Mouse (Mus musculus) c-Kit-positive CD71-positive TER-119-negative erythroid progenitor cells, embryonic 14.5 days (primary cell): ENCODE measurements around the gene Crlf1.

Source experiments
- DNase-seq: peaks from one replicate; pipeline ENCODE4 v3.0.0-alpha.2; 2013; ENCODE audit warnings: low read depth

Gene Crlf1

DNA sequence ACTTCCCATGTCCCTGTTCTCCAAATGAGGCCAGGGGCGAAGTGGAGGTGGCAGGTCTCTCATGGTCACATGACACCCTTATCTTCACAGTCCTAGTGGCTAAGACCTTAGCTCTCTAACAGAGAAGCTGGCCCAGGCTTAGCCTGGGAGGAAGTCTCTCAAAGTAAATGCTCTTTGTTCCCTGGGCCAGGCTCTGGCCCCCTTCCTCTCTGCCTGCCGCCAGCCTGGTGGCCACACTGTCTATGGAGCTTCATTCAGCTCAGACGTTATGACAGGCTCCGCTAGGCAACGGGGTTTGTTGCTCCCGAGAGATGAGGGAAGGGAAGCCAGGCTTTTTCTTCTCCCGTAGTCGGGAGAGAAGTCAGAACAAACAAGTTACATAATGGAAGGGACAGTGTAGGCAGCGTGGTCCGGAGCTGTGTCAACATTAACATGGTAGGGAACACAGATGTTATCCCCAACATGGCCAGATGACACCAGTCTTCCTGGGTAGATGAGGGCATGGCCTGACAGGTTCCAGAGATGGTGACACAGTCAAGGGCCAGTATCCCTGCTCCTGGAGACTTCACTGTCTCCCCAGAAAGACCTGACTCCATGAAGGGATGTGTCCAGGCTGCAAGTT, 23.6 kb upstream of the Crlf1 start:
- DNase-seq, result no peak

DNA sequence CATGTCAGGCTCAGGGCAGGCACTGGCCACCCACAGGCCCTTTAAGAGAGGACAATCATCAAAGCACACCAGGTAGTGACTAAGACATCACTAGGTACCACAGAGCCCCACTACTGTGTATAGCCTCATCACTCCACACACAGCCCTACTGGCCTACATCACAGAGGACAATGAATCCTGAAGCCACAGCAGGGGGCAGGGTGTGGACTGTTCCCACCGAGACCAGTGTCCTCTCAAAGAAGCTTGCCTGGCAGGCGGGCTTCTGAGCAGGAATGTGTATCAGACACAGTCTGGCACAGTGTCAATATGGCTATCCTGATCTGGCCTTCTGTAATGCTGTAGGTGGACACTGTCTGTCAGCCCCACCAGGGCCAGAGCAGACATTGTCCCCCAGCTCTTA, 23.0 kb upstream of the Crlf1 start:
- no peak for DNase-seq

DNA sequence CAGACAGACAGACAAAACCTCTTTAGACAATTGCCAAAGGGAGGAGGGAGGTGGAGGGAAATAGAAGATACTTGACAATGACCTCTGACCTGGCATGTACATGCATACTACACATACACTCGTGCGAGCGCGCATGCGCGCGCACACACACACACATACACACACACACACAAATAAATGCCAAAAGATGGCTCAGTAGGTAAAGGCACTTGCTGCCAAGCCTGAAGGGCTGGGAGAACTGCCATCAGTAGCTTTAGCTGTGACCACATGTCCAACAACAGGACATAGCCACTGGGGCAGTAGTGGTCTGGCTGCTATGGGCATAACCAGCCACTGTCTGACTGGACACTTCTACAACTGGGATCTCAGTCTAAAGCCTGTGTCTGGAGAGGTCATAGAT, 21.1 kb upstream of the Crlf1 start:
- no peak for DNase-seq

DNA sequence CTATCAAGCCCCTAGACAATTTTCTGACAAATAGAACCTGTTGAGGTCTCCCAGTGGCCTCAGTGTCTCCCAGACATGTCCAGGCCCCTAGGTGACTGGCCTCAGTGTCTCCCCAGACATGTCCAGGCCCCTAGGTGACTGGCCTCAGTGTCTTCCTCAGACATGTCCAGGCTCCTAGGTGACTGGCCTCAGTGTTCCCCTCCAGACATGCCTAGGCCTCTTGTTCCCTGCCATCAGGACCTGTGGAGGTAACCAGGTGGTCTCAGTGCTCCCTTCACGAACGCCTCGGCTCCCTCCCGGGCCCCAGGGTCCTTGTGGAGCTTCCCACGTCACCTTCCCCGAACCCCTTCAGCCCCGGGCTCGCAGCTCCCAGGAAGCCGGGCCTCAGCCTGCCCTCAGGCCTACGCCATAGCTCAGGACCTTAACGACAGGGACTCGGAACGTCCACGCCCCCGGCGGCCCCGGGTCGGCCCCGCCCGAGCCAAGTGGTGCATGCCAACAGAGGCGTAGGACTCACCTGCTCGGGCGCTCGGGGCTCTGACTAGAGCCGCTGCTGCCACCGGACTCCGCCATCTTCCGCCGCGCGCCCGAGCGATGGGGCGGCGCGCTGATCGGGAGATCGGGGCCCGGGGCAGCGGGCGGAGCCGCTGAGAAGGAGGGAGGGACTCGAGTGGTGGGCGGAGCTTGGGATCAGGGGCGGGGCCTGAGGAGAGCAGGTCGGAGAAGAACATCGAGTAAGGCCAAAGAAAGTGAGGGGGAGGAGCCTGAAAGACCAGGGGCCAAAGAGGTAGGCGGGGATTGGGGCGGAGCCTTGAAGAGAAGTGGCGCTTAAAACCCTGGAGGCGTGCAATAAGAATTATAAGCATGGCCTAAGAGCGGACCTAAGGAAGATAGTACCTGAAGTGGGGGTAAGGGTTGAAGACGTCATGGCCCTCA, 16.4 kb upstream of the Crlf1 start, which contains the start of gene Klhl26:
Gene Klhl26 (minus strand): TSS at position 636 of the 936 bp plus-strand sequence.
- peak; percentile 99 for DNase-seq

DNA sequence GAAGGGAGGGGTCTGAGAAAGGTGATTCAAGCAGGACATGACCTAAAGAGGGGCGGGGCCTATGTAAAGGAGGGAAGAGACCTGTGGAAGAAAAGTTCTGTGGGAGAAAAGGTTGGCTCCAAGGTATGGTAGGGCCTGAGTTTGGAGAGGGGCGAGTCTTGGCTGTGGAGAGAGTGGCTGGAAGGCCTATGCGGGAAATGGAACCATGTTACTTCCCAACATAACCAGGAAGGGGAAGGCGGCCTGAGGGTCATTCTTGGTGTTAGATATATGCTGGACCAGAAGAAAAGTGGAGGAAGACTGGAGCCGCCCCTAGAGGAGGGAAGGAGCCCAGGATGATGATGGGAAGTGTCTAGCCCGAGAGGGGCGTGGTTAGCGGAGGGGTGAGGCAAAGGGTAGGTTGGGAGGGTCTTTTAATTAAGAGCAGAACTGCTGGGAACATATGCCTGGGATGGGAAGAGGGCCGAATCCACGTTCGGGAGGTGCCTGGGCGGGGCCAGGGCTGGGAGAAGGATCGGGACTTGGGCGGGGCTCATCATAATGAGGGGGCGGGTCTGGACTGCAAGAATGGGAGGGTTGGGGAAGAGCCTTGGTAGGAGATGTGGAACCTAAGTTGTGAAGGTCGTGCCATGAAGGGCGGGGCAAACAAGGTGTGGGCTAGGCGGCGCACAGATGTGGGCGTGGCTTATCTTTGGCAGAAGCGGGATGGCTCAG, 15.5 kb upstream of the Crlf1 start:
- DNase-seq, result peak; percentile 73

DNA sequence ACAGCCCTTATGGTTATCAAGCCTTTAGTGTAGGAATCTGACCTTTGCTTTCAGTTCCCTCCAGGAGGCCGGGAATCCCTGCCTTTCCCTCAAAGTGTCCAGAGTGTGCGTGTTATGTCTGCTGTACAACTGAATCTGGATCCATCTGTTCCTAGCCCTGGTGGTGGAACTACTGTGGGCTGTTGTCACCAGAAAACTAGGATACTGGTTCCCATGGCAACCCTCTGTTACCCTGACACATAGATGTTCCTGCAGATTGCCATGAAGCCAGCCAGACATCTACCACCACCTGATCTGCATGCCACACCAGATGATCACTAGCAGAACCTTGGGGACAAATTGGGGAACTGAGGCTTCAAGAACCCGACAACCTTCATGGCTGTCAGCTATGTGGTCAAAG, 11.1 kb upstream of the Crlf1 start:
- no peak for DNase-seq

DNA sequence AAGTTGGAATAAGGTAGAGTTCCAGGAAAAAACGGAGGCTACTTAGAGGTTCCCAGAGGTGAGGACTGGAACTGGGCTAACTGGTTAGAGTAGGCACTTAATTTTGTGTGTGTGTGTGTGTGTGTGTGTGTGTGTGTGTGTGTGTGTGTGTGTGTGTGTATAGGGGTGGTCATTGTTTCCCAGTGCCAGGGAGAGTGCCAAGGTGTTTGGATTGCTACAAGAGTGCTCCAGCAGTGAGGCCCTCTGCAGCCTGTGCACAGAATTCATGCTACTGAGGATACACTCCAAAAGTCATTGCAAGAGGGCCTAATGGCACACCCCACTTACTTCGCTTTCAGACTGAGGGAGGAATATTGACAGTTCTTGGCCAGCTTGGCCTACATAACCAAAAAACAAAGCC, 10.0 kb upstream of the Crlf1 start:
- no peak for DNase-seq

DNA sequence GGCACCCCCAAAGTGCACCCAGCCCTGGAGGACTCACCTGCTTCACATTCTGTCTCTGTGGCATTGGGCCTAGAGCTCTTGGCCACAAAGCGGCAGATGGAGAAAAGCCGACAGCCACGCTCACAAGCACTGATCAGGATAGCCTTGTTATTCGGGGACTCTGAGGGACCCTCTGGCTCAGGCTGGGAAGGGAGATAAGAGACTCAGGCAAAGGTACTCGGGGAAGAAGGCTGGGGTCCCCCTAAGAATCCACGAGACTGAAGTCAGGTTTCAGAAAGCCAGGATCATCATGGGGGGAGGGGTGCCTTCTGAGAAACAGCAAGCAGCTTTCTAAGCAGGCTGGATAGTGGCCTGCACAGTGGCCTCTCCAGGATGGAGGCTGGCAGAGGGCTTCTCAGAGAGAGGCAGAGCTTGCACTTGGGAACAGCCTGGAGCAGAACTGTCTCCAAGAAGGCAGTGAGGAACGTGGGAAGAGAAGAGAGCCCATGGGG, 6.7 kb upstream of the Crlf1 start:
- no peak for DNase-seq

DNA sequence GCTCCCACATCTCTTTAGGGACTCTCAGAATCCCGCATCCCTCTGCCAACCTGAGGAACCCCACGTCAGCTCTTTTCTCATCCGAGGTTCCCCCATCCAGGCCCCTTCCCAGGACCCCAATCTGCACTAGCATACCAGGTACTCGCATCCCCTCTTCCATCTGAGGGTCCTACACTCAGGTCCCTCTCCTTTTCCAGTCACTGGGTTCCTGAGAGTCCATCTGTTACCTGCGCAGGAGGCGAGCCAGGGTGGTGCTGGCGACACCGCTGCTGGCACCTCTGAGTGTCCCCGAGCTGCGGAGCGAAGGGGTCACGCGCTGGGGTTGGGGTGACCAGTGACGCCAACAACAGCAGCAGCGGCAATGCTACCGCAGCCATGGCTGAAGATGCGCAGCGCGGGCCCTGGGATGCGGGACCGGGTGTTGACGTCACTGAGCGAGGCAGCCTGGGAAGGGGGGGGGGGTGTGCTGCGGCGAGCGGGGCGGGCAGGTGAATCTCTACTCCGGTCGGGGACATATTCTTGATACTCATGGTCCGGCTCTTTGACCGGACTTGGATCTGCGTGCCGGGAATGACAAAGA, 5.9 kb upstream of the Crlf1 start, which contains the start of gene Tmem59l:
Gene Tmem59l (minus strand): TSS at position 418 of the 580 bp plus-strand sequence.
- no peak for DNase-seq

DNA sequence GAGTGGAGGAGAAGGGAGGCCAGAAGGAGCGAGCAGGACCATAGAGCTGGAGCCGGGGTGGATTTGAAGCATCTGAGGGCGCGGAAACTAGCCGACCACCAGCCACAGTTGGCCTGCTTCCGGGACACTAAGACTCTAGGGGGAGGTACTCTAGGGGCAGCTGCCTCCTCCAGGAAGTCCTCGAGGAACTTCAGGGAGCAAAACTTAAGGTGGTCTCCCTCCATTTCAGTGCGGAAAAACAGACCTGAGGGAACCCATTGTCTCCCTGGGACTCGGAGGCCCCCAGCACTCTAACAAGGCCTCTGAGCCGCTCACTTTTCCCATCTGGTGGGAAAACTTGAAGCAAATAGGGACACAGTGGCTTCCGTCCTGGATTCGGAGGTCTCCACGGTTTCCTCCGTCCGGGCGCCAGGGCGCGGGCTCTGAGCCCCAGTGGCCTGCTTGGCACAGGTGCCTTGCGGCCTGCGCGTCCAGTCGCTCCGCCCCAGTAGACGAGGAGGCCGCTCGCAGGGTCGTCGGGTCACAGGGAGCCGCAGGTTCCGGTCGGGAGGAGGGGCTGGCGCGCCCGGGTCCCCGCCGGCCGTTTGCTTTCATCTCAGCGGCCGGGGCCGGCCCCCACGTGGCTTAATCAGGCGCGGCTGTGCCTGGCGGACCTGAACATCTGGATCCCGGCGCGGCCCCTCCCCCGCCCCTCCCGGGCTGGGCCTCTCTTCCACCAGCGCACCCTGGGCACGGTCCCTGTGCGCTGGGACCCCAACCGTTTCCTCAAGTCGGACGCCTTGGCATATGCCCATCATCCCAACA, 4.8 kb upstream of the Crlf1 start:
- no peak for DNase-seq

DNA sequence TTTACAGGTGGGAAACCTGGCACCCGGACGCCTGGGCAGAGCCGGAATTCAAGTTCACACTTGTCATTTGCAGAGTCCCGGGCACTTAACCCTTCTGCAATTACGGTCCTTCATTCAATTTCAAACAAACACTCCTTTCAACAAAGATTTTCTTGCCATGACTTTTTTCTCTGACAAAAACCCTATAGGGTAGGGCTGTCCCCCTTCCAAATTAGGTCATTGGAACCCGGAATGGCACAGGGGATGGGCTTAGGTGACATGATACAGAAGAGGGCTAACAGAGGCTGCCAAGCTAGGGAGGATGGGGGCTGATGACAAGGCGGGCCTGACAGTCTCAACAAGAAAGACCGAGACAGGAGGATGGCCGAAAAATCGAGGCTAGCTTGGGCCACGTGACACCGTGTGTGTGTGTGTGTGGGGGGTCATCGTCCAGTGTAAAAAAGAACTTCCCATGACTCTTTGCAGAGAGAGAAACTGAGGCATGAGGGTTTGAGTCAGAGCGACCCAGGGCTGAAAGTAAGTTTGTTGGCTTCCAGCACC, 4.0 kb upstream of the Crlf1 start:
- no peak for DNase-seq

DNA sequence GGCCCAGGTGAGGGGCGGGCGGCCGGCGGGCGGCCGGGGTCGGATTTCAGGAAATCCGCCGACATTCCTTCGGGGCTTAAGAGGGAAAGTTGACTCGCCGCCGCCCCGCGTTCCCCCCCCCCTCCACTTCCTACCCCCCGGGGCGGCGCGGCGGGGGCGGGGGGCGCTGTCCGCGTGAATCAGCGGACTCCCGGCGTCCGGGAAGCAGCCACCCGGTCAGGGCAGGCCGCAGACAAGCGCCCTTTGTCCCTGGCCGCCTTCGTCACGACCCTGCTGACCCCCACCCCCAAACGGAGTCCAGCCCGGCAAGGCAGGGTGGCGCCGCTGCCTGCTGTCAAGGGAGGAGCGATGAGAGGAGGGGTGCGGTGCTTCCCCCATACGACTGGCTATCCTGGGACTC, 3.4 kb upstream of the Crlf1 start:
- no peak for DNase-seq

DNA sequence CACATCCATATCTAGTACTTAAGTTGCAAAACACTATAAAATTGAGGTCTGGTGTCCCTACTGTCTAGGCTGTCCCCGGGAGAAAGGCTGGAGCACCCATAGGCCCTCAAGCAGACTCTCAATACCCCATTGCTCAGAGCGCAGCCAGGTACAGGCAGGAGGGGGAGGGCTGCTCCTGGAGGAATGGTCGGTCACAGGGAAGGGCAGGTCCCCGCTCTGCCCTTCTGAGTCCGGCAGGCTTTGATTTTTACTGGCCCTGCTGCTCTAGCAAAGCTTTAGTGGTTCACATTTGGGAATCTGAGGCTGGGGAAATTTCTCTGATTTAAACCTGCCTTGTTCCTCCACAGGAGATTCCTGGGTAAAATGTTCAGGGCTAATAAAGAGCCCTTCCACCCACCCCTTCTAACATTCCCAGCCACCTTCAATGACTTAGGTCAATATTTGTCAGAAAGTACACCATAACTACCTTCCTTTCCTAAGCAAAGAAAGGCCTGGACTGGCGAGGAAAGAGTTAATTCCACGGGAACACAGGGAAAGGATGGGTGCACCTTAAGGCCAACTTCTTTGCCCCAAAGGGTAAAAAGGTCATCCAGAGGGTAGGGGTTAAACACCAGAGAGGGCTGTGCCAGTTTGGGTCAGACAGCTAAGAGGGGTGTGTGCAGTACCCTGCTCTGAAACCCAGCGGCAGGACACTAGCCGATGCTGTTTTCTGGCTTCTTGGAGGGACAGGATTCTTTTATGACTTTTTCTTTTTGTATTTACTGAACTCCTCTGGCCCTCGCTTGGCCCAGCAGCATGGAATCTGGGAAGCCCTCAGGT, 2.7 kb upstream of the Crlf1 start:
- no peak for DNase-seq

DNA sequence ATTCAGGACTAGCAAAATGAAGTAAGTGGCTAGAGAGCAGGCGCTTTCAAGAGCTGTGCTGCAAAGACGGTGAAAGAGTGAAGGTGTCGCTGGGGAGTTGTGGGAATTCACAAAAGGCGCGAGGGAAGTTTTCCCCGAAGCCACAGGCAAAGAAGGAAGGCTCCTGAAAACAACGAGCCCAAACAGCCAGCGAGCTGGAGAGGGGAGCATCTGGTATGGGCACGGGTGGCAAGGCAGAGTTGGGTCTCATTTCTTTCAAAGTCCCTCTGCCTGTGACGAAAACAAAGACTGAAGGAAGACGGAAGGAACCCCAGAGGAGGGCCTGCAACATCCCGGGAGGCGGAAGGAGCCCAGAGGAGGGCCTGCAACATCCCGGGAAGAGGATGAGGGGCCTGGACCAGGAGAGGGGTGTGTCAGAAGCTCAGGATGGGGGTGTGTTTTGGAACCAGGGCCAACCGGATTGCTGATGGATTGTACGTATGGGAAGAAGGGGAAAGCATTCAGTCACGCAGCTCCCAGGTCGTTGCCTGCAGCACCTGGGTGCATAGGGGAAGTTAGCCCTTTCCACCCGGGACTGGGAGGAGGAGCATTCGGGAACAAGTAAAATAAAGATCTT, 2.0 kb upstream of the Crlf1 start:
- no peak for DNase-seq

DNA sequence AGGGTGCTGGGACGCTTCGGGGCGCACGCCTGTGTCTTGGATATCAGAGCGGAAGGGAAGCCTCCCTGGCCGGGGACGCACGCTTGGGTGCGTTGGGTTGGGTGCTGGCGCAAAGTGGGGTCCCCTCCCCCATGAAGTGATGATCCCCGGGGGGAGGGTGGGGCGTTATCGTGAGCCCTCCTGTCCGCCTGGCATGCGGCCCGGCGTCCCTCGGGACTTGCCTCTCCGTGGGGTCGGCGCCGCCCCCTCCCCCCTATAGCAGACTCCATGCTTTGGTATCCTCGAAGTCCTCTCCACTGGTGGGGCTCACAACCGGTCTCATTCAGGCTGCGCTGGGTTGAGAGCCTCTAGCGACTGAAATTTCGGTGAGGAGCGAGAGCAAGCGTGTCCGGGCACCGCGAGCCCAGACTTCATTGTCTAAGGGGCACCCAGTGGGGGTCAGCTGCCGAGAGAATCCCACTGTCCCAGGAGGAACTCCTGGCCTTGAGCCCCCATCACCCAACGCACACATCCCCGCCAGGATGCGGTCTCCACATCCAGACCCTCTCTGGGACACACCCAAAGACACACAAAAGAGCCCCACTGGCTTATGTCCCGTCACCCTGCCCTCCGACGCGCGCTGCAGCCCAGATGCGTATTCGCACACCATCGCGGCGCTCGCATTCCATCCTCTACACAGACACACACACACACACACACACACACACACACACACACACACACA, 896 bp downstream of the Crlf1 start:
- DNase-seq, result no peak

DNA sequence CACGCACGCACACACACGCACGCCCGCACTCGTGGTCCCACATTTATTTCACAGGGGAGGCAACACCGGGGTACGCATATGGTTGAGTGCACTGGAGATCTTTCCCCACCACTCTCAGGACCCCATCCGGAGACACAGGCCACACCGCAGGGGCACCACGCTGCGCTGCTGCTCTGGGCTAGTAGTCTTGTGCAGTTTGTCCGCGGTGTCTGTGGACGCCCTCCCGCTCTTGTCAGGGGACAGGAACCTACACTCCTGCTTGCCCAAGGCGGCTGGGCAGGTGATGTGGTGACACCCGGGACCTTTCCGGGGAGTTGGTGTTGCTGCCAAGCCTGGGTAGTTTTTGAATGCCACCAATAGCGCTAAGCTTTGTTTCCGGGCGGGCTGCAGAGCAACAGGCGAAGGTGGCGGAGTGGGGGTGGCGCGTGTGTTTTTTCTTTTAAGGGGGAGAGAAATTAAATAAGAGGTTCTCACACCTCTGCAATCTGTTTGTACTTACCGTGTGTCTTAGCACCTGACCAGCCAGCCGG, 1.5 kb downstream of the Crlf1 start:
- no peak for DNase-seq

DNA sequence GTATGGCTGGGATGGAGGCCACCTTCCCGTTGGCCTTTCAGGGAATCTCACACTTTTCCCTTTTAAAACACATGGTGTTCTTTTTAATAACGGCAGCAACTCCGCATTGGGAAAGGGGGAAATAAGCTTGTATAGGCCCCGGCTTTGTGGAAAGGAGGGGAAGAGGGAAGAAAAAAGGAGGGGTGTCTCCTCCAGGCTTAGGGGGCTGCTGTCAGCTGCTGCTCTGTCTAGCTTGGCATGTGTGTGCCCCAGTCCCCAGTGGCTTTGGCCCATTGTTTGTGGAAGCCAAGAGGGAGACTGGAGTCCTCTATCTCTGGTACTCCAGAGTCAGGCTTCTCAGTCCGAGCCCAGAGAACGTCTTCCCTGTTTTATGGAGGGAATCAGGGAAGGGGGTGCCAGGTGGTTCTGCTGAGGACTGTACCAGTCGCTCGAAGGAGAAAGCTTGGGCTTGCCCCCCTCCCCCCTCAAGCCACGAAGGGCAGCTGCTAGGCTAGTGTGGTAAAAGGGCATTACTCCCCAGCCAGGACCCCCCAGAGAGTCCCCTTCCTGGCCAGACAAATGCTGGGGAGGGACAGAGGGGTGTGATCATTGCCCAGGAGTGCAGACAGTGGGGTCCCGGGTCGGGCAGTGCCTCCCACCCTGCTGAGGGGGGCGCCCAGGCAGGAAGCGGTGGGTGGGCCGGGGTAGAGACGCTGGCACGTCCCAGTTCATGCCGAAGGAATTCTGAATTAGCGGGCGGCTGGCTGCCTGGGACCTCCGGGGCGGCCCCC, 2.2 kb downstream of the Crlf1 start:
- no peak for DNase-seq

DNA sequence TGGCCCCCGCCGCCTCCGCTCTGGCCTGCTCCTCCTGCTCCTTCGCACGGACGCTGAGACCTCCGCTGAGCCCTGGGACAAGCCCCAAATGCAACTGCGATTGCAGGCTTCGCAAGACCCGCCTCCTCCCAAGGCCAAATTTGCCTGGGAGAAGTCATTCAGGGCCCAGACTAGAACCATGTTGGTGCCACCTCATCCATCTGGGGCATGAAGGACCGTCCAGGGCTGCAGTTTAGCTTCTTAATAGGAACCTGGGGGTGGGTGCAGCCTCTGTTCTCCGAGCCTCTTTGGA, 2.8 kb downstream of the Crlf1 start:
- DNase-seq, result no peak
